Mouse (Mus musculus): ENCODE results near the gene Smg6. TPM values are rescaled to one million over a fixed set of nuclear protein-coding genes. Genes with fewer than 3 reads are reported as not detected.

Smg6 gene
- polyA plus RNA-seq, 1 experiment from 2014 or later = 14.6 TPM

DNA sequence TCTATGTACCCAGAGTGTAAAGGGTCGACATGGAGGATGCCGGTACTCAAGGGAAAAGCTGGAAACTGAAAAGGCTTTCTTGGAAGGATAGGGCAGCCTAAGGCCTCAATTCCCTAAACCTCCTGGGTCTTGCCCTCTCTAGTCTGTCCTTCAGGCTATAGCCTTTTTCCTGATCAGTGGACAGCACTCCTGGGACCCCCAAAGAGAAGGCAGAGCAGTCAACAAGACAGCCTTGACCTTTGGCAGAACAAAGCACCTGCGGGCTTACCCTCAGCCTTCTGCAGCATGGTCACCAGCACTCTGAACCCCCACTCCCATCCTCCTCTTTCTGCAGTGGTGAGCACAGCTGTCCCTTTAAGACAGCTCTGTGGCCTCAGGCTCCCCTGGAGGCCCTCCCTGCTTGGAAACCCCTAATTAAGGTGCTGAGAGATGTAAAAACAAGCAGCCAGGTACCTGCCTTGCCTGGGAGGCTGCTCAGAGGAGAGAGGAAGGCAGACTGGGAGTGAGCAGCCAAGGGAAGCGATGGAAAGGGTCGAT lies 265.4 kb downstream of the Smg6 start, which contains the start of gene Dph1:
TSS of gene Dph1 (minus strand) at position 337 of the 537 bp plus-strand sequence.
- H3K36me3 ChIP-seq (ENCODE audit: control insufficient read depth, insufficient read depth, low read length) = no peaks in the 10 kb centered on the region
- 0 out of 2 replicates have a peak, but pooled peaks have one; percentile 6 for ATAC-seq
- H3K27me3 ChIP-seq (ENCODE audit: control insufficient read depth, insufficient read depth, low read depth, low read length) = no peaks in the 10 kb centered on the region
- peak within 1 kb of the TSS; percentile 79 for H3K4me2 ChIP-seq (ENCODE audit: low read length)
- H3K9me3 ChIP-seq (replicated peaks; ENCODE audit: control insufficient read depth, low read length, poor library complexity, severe bottlenecking) = no peaks in the 10 kb centered on the region
- 43% methylated on average over 5 of the region's 5 CpGs for WGBS
- H3K4me1 ChIP-seq (ENCODE audit: control insufficient read depth, insufficient read depth, low read length) = peaks cover 21% of the 10 kb centered on the region
- H3K4me3 ChIP-seq (ENCODE audit: low read depth, low read length) = peak within 1 kb of the TSS; percentile 70
- no peak within 1 kb of the TSS; the same call in 1 of the 2 replicates for H3K27ac ChIP-seq (ENCODE audit: low read length)
- H3K9ac ChIP-seq (ENCODE audit: low read depth, low read length) = peak within 1 kb of the TSS; percentile 67

DNA sequence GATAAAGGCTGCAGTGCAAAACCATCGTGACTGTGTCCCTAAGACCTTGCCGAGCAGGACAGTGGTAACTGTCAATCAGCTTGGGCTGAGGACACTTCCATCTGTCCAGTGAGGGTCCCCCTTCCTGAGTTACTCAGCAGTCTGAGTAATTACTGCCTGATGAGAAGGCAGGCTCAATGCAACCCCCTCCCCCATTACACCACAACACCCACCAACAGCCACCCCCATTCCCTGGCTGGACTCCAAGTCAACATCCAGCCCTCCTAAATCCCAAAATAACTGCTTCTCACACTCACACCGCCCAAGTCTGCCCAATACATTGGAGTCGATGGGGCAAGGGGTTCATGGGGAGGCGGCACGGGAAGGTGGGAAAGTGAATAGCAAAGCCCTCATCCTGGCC lies 266.2 kb downstream of the Smg6 start:
- no peak overlapping the region for H3K4me2 ChIP-seq (ENCODE audit: low read length)
- no peaks in the 10 kb centered on the region for H3K27me3 ChIP-seq (ENCODE audit: control insufficient read depth, insufficient read depth, low read depth, low read length)
- no peak overlapping the region for H3K9ac ChIP-seq (ENCODE audit: low read depth, low read length)
- no peaks in the 10 kb centered on the region for H3K36me3 ChIP-seq (ENCODE audit: control insufficient read depth, insufficient read depth, low read length)
- H3K4me1 ChIP-seq (ENCODE audit: control insufficient read depth, insufficient read depth, low read length) = peaks cover 29% of the 10 kb centered on the region
- 53% methylated on average over 6 of the region's 6 CpGs for WGBS
- no peaks in the 10 kb centered on the region for H3K9me3 ChIP-seq (replicated peaks; ENCODE audit: control insufficient read depth, low read length, poor library complexity, severe bottlenecking)
- ATAC-seq = no peak
- no peak overlapping the region for H3K27ac ChIP-seq (ENCODE audit: low read length)
- H3K4me3 ChIP-seq (ENCODE audit: low read depth, low read length) = no peak overlapping the region

GRCm38 (mm10) chr11:75192336-75193214 lies 267.0 kb downstream of the Smg6 start:
- H3K4me3 ChIP-seq (ENCODE audit: low read depth, low read length) = peak overlapping the region; percentile 64
- H3K9me3 ChIP-seq (replicated peaks; ENCODE audit: control insufficient read depth, low read length, poor library complexity, severe bottlenecking) = no peaks in the 10 kb centered on the region
- peak overlapping the region; percentile 72 for H3K9ac ChIP-seq (ENCODE audit: low read depth, low read length)
- H3K4me1 ChIP-seq (ENCODE audit: control insufficient read depth, insufficient read depth, low read length) = peaks cover 33% of the 10 kb centered on the region
- H3K4me2 ChIP-seq (ENCODE audit: low read length) = peak overlapping the region; percentile 57
- 22% methylated on average over 13 of the region's 13 CpGs for WGBS
- no peaks in the 10 kb centered on the region for H3K27me3 ChIP-seq (ENCODE audit: control insufficient read depth, insufficient read depth, low read depth, low read length)
- peak; percentile 25; the same call in 1 of the 2 replicates for ATAC-seq
- H3K36me3 ChIP-seq (ENCODE audit: control insufficient read depth, insufficient read depth, low read length) = no peaks in the 10 kb centered on the region
- peak overlapping the region; percentile 74; the same call in 1 of the 2 replicates for H3K27ac ChIP-seq (ENCODE audit: low read length)

GRCm38 (mm10) chr11:75193256-75194071 lies 267.8 kb downstream of the Smg6 start, which contains the start of gene Rtn4rl1:
Gene Rtn4rl1, plus strand, starts transcription at chr11:75193783.
- Histone ChIP-seq H3K27ac (ENCODE audit: low read length) (peak within 1 kb of the TSS; percentile 74), H3K9me3 (replicated peaks; ENCODE audit: control insufficient read depth, low read length, poor library complexity, severe bottlenecking) (no peaks in the 10 kb centered on the region), H3K4me2 (ENCODE audit: low read length) (peak within 1 kb of the TSS; percentile 57), H3K27me3 (ENCODE audit: control insufficient read depth, insufficient read depth, low read depth, low read length) (no peaks in the 10 kb centered on the region), H3K4me1 (ENCODE audit: control insufficient read depth, insufficient read depth, low read length) (peaks cover 34% of the 10 kb centered on the region), H3K36me3 (ENCODE audit: control insufficient read depth, insufficient read depth, low read length) (no peaks in the 10 kb centered on the region), H3K9ac (ENCODE audit: low read depth, low read length) (peak within 1 kb of the TSS; percentile 72), H3K4me3 (ENCODE audit: low read depth, low read length) (peak within 1 kb of the TSS; percentile 64)
- whole genome bisulfite sequencing = under 1% methylated on average over 77 of the region's 84 CpGs
- 0 out of 2 replicates have a peak, but pooled peaks have one; percentile 5 for ATAC-seq

- WGBS = under 1% methylated on average over 49 of the region's 52 CpGs
- peak overlapping the region; percentile 72 for H3K9ac ChIP-seq (ENCODE audit: low read depth, low read length)
- H3K27ac ChIP-seq (ENCODE audit: low read length) = peak overlapping the region; percentile 74
- no peaks in the 10 kb centered on the region for H3K27me3 ChIP-seq (ENCODE audit: control insufficient read depth, insufficient read depth, low read depth, low read length)
- H3K4me2 ChIP-seq (ENCODE audit: low read length) = peak overlapping the region; percentile 57
- peaks cover 31% of the 10 kb centered on the region for H3K4me1 ChIP-seq (ENCODE audit: control insufficient read depth, insufficient read depth, low read length)
- ATAC-seq = no peak
- no peaks in the 10 kb centered on the region for H3K9me3 ChIP-seq (replicated peaks; ENCODE audit: control insufficient read depth, low read length, poor library complexity, severe bottlenecking)
- H3K4me3 ChIP-seq (ENCODE audit: low read depth, low read length) = peak overlapping the region; percentile 64
- no peaks in the 10 kb centered on the region for H3K36me3 ChIP-seq (ENCODE audit: control insufficient read depth, insufficient read depth, low read length)
Observed at GRCm38 (mm10) chr11:75194121-75194849, 268.7 kb downstream of the Smg6 start.

GRCm38 (mm10) chr11:75194850-75195461 lies 269.3 kb downstream of the Smg6 start:
- H3K36me3 ChIP-seq (ENCODE audit: control insufficient read depth, insufficient read depth, low read length) = no peaks in the 10 kb centered on the region
- peak overlapping the region; percentile 64 for H3K4me3 ChIP-seq (ENCODE audit: low read depth, low read length)
- ATAC-seq = peak; percentile 47; the same call in 1 of the 2 replicates
- peaks cover 25% of the 10 kb centered on the region for H3K4me1 ChIP-seq (ENCODE audit: control insufficient read depth, insufficient read depth, low read length)
- WGBS = 0% methylated on average over 39 of the region's 39 CpGs
- no peaks in the 10 kb centered on the region for H3K9me3 ChIP-seq (replicated peaks; ENCODE audit: control insufficient read depth, low read length, poor library complexity, severe bottlenecking)
- peak overlapping the region; percentile 57 for H3K4me2 ChIP-seq (ENCODE audit: low read length)
- peak overlapping the region; percentile 74 for H3K27ac ChIP-seq (ENCODE audit: low read length)
- peak overlapping the region; percentile 72 for H3K9ac ChIP-seq (ENCODE audit: low read depth, low read length)
- H3K27me3 ChIP-seq (ENCODE audit: control insufficient read depth, insufficient read depth, low read depth, low read length) = no peaks in the 10 kb centered on the region

GRCm38 (mm10) chr11:75196131-75196530 lies 270.5 kb downstream of the Smg6 start:
- WGBS = 58% methylated on average over 6 of the region's 6 CpGs

GRCm38 (mm10) chr11:75197956-75198355 lies 272.3 kb downstream of the Smg6 start:
- Histone ChIP-seq H3K36me3 (ENCODE audit: control insufficient read depth, insufficient read depth, low read length) (no peaks in the 10 kb centered on the region), H3K4me3 (ENCODE audit: low read depth, low read length) (no peak overlapping the region), H3K27me3 (ENCODE audit: control insufficient read depth, insufficient read depth, low read depth, low read length) (no peaks in the 10 kb centered on the region), H3K27ac (ENCODE audit: low read length) (no peak overlapping the region), H3K9ac (ENCODE audit: low read depth, low read length) (no peak overlapping the region), H3K4me2 (ENCODE audit: low read length) (no peak overlapping the region), H3K4me1 (ENCODE audit: control insufficient read depth, insufficient read depth, low read length) (peaks cover 26% of the 10 kb centered on the region), H3K9me3 (replicated peaks; ENCODE audit: control insufficient read depth, low read length, poor library complexity, severe bottlenecking) (no peaks in the 10 kb centered on the region)
- WGBS = 30% methylated on average over 7 of the region's 7 CpGs
- no peak for ATAC-seq

More at GRCm38 (mm10) chr11:75196131-75196530, 270.5 kb downstream of the Smg6 start:
- peak overlapping the region; percentile 64 for H3K4me3 ChIP-seq (ENCODE audit: low read depth, low read length)
- no peaks in the 10 kb centered on the region for H3K36me3 ChIP-seq (ENCODE audit: control insufficient read depth, insufficient read depth, low read length)
- ATAC-seq = no peak
- peaks cover 24% of the 10 kb centered on the region for H3K4me1 ChIP-seq (ENCODE audit: control insufficient read depth, insufficient read depth, low read length)
- H3K27me3 ChIP-seq (ENCODE audit: control insufficient read depth, insufficient read depth, low read depth, low read length) = no peaks in the 10 kb centered on the region
- peak overlapping the region; percentile 57 for H3K4me2 ChIP-seq (ENCODE audit: low read length)
- H3K27ac ChIP-seq (ENCODE audit: low read length) = peak overlapping the region; percentile 74
- no peaks in the 10 kb centered on the region for H3K9me3 ChIP-seq (replicated peaks; ENCODE audit: control insufficient read depth, low read length, poor library complexity, severe bottlenecking)
- H3K9ac ChIP-seq (ENCODE audit: low read depth, low read length) = peak overlapping the region; percentile 59

Measured in midbrain, embryonic 16.5 days (tissue).